In genomic region chr10:120675369-120675768, GRCm38 (mm10) we compare ENCODE assay signal across 28 mouse cellular contexts.
DNase-seq lines count a peak whose midpoint lies in the region; ATAC-seq lines count a peak whose summit lies in the region.
"Had no signal": no experiment of that assay in that cellular context is flagged by ENCODE, and none has a peak within 500 bp of the region (broad histone marks: within the 10 kb centered on the region; RNA-seq: fewer than 3 reads in every experiment).

No protein-coding gene starts in this region.

- no peaks in the 10 kb centered on the region for H3K27me3 ChIP-seq in heart, embryonic 10.5 days (ENCODE audit: insufficient read depth, poor library complexity, severe bottlenecking)
- H3K27me3 ChIP-seq in heart, embryonic 13.5 days (replicated peaks): no peaks in the 10 kb centered on the region
- no peaks in the 10 kb centered on the region for H3K27me3 ChIP-seq in forebrain, embryonic 14.5 days (replicated peaks; ENCODE audit: control insufficient read depth, insufficient read depth, low read length)
- H3K27me3 ChIP-seq: CH12.LX; embryonic facial prominence, embryonic 13.5 days; forebrain, embryonic 15.5 days; hindbrain, embryonic 12.5 days; hindbrain, embryonic 15.5 days had no signal

- WGBS in heart, embryonic 10.5 days: 63% methylated on average over 4 of the region's 4 CpGs
- WGBS in heart, embryonic 13.5 days: 41% methylated on average over 4 of the region's 4 CpGs
- WGBS in forebrain, embryonic 14.5 days: 91% methylated on average over 4 of the region's 4 CpGs

- H3K9ac ChIP-seq in heart, embryonic 13.5 days: no peak overlapping the region
- no peak overlapping the region for H3K9ac ChIP-seq in forebrain, embryonic 14.5 days (ENCODE audit: low read length)
- H3K9ac ChIP-seq: embryonic facial prominence, embryonic 13.5 days; forebrain, embryonic 15.5 days; hindbrain, embryonic 12.5 days; hindbrain, embryonic 15.5 days had no signal

- no peak for DNase-seq in heart, embryonic 10.5 days (ENCODE audit: low spot score)
- DNase-seq in heart, postnatal 36 days: no peak
- no peak for DNase-seq in heart, postnatal 25 days (ENCODE audit: low spot score)
- DNase-seq in 416B (ENCODE audit: low read depth): peak; percentile 74
- DNase-seq in forebrain, embryonic 14.5 days (ENCODE audit: low spot score): no peak
- no peak for DNase-seq in lung, postnatal 36 days
- DNase-seq: adrenal gland, adult 8-10 months; adrenal gland, postnatal 25 days; B cell, adult 2 months; cerebellum, adult 11-12 months; cerebellum, adult 8-10 months; cerebellum, postnatal 10 days; cerebellum, postnatal 36 days; embryo, embryonic 11 days; gastrocnemius, postnatal 25 days had no signal

- no peaks in the 10 kb centered on the region for H3K9me3 ChIP-seq in heart, embryonic 10.5 days
- H3K9me3 ChIP-seq in heart, embryonic 13.5 days: no peaks in the 10 kb centered on the region
- H3K9me3 ChIP-seq in forebrain, embryonic 14.5 days (replicated peaks; ENCODE audit: control insufficient read depth, low read length): no peaks in the 10 kb centered on the region
- H3K9me3 ChIP-seq: embryonic facial prominence, embryonic 10.5 days; embryonic facial prominence, embryonic 13.5 days; forebrain, embryonic 10.5 days; forebrain, embryonic 15.5 days; hindbrain, embryonic 12.5 days; hindbrain, embryonic 15.5 days had no signal

- H3K4me2 ChIP-seq in heart, embryonic 13.5 days: no peak overlapping the region
- H3K4me2 ChIP-seq in forebrain, embryonic 14.5 days (ENCODE audit: low read length): no peak overlapping the region
- H3K4me2 ChIP-seq: embryonic facial prominence, embryonic 13.5 days; forebrain, embryonic 15.5 days; hindbrain, embryonic 12.5 days; hindbrain, embryonic 15.5 days had no signal

- H3K27ac ChIP-seq in heart, embryonic 10.5 days: 0 out of 2 replicates have a peak overlapping the region, but pooled peaks have one; percentile 32
- H3K27ac ChIP-seq in heart, embryonic 13.5 days (replicated peaks): peak overlapping the region; percentile 79
- H3K27ac ChIP-seq in forebrain, embryonic 14.5 days (ENCODE audit: low read depth, low read length): no peak overlapping the region
- H3K27ac ChIP-seq: embryonic facial prominence, embryonic 10.5 days; embryonic facial prominence, embryonic 13.5 days; forebrain, embryonic 10.5 days; forebrain, embryonic 15.5 days; hindbrain, embryonic 12.5 days; hindbrain, embryonic 15.5 days had no signal

- no peak for ATAC-seq in heart, embryonic 13.5 days (ENCODE audit: extremely low read depth, insufficient number of reproducible peaks, low FRiP score, low TSS enrichment)
- peak; percentile 26 for ATAC-seq in megakaryocyte progenitor cell, adult 5-6 weeks (replicated peaks; ENCODE audit: poor library complexity)
- ATAC-seq in forebrain, embryonic 14.5 days: no peak
- ATAC-seq: activated CD4-positive, CD25-positive, alpha-beta regulatory T cell, adult 4 months; forebrain, embryonic 15.5 days; intestine, postnatal 0 days had no signal

- H3K4me3 ChIP-seq in heart, embryonic 10.5 days: no peak overlapping the region
- H3K4me3 ChIP-seq in heart, embryonic 13.5 days: no peak overlapping the region
- no peak overlapping the region for H3K4me3 ChIP-seq in forebrain, embryonic 14.5 days (ENCODE audit: low read depth, low read length)
- H3K4me3 ChIP-seq: embryonic facial prominence, embryonic 10.5 days; embryonic facial prominence, embryonic 13.5 days; erythroblast, embryonic 14.5 days; forebrain, embryonic 10.5 days; forebrain, embryonic 15.5 days; hindbrain, embryonic 12.5 days; hindbrain, embryonic 15.5 days had no signal

- peaks cover 39% of the 10 kb centered on the region for H3K4me1 ChIP-seq in heart, embryonic 10.5 days
- H3K4me1 ChIP-seq in heart, embryonic 13.5 days: peaks cover 33% of the 10 kb centered on the region
- no peaks in the 10 kb centered on the region for H3K4me1 ChIP-seq in forebrain, embryonic 14.5 days (ENCODE audit: control insufficient read depth, insufficient read depth, low read length)
- H3K4me1 ChIP-seq: forebrain, embryonic 15.5 days; hindbrain, embryonic 12.5 days had no signal

- intact Hi-C loops in heart, postnatal 36 days (cut with DNase I): no loop called here
- intact Hi-C loops in heart, postnatal 25 days (cut with DNase I): no loop called here

- no peaks in the 10 kb centered on the region for H3K36me3 ChIP-seq in heart, embryonic 10.5 days
- no peaks in the 10 kb centered on the region for H3K36me3 ChIP-seq in heart, embryonic 13.5 days
- H3K36me3 ChIP-seq in forebrain, embryonic 14.5 days (ENCODE audit: control insufficient read depth, insufficient read depth, low read length): no peaks in the 10 kb centered on the region
- H3K36me3 ChIP-seq: embryonic facial prominence, embryonic 10.5 days; embryonic facial prominence, embryonic 13.5 days; forebrain, embryonic 10.5 days; forebrain, embryonic 15.5 days; G1E; hindbrain, embryonic 12.5 days; hindbrain, embryonic 15.5 days had no signal
